Mouse (Mus musculus) heart, embryonic 12.5 days (tissue): Measurements from ENCODE around the gene Olfr49. TPM values are rescaled to one million over a fixed set of nuclear protein-coding genes. Genes with fewer than 3 reads are reported as not detected.

Experiments used
- ATAC-seq: fragments of 200-750 bp; cut with Nextera tagmentation; 2 replicates; pipeline ENCODE4 v1.8.0; 2017; ENCODE audit warnings: moderate TSS enrichment, moderate library complexity; ENCODE audit not compliant: insufficient number of reproducible peaks, low FRiP score
- H3K27ac ChIP-seq: fragments of 300-500 bp; sonication (generic); 2 replicates; pipeline ENCODE4 v1.5.1; 2016; ENCODE audit warnings: mild to moderate bottlenecking, moderate library complexity; ENCODE audit not compliant: poor library complexity, severe bottlenecking
- H3K27me3 ChIP-seq: fragments of 300-500 bp; sonication (generic); replicated peaks from 2 replicates; pipeline ENCODE4 v1.6.1; 2016; ENCODE audit warnings: mild to moderate bottlenecking, moderate library complexity
- H3K36me3 ChIP-seq: fragments of 300-500 bp; sonication (generic); 2 replicates; pipeline ENCODE4 v1.6.1; 2016; ENCODE audit warnings: mild to moderate bottlenecking, moderate library complexity
- H3K4me1 ChIP-seq: fragments of 300-500 bp; sonication (generic); replicated peaks from 2 replicates; pipeline ENCODE4 v1.6.1; 2016; ENCODE audit warnings: mild to moderate bottlenecking
- H3K4me2 ChIP-seq: fragments of 300-500 bp; sonication (generic); 2 replicates; pipeline ENCODE4 v1.6.1; 2016; ENCODE audit warnings: mild to moderate bottlenecking, moderate library complexity
- H3K4me3 ChIP-seq: fragments of 300-500 bp; sonication (generic); 2 replicates; pipeline ENCODE4 v1.5.1; 2016; ENCODE audit warnings: mild to moderate bottlenecking
- H3K9ac ChIP-seq: fragments of 300-500 bp; sonication (generic); 2 replicates; pipeline ENCODE4 v1.6.1; 2016; ENCODE audit warnings: mild to moderate bottlenecking, moderate library complexity
- H3K9me3 ChIP-seq: fragments of 300-500 bp; sonication (generic); replicated peaks from 2 replicates; pipeline ENCODE4 v1.6.1; 2016; ENCODE audit warnings: mild to moderate bottlenecking, moderate library complexity
- WGBS: fragments of 180-500 bp; shearing (Covaris S2); methylation state at CpG from one replicate; pipeline ENCODE4 v1.1.7; 2016; 5-methylcytosine and 5-hydroxymethylcytosine counted together
- polyA plus RNA-seq: library from polyadenylated mRNA; unstranded; fragments of >200 nt; fragmentation: Nextera tagmentation; extraction: Ambion mirVana; gene quantifications from 2 replicates; pipeline ENCODE4 v1.2.1, GENCODE M21; 2016

Olfr49 gene
- polyA plus RNA-seq, result not detected in 2 replicates

GRCm38 (mm10) chr14:54284839-54285238 lies at the start of gene Olfr49:
Gene Olfr49, minus strand, starts transcription at chr14:54284939.
- Histone ChIP-seq H3K4me1 (no peaks in the 10 kb centered on the region), H3K27me3 (peaks cover 4% of the 10 kb centered on the region; the same call in 1 of the 2 replicates), H3K36me3 (no peaks in the 10 kb centered on the region), H3K4me3 (no peak within 1 kb of the TSS), H3K9me3 (peaks cover 4% of the 10 kb centered on the region), H3K4me2 (no peak within 1 kb of the TSS), H3K9ac (no peak within 1 kb of the TSS), H3K27ac (no peak within 1 kb of the TSS)
- ATAC-seq, result no peak
- 68% methylated on average over 1 of the region's 1 CpGs for WGBS

GRCm38 (mm10) chr14:54333452-54334189 lies 48.9 kb upstream of the Olfr49 start:
- ATAC-seq, result peak; percentile 72; the same call in 1 of the 2 replicates
- no peak overlapping the region for H3K4me3 ChIP-seq
- H3K4me1 ChIP-seq, result peaks cover 26% of the 10 kb centered on the region
- H3K9me3 ChIP-seq, result no peaks in the 10 kb centered on the region
- no peaks in the 10 kb centered on the region for H3K36me3 ChIP-seq
- 36% methylated on average over 8 of the region's 8 CpGs for WGBS
- peak overlapping the region; percentile 75 for H3K27ac ChIP-seq
- H3K9ac ChIP-seq, result no peak overlapping the region
- H3K4me2 ChIP-seq, result 0 out of 2 replicates have a peak overlapping the region, but pooled peaks have one; percentile 19
- H3K27me3 ChIP-seq, result no peaks in the 10 kb centered on the region

GRCm38 (mm10) chr14:54332176-54333074 lies 47.7 kb upstream of the Olfr49 start:
- Histone ChIP-seq H3K27ac (0 out of 2 replicates have a peak overlapping the region, but pooled peaks have one; percentile 4), H3K4me1 (peaks cover 26% of the 10 kb centered on the region), H3K9ac (0 out of 2 replicates have a peak overlapping the region, but pooled peaks have one; percentile 12), H3K27me3 (no peaks in the 10 kb centered on the region), H3K4me3 (no peak overlapping the region), H3K4me2 (no peak overlapping the region), H3K36me3 (no peaks in the 10 kb centered on the region), H3K9me3 (no peaks in the 10 kb centered on the region)
- WGBS, result 66% methylated on average over 5 of the region's 5 CpGs
- no peak for ATAC-seq

DNA sequence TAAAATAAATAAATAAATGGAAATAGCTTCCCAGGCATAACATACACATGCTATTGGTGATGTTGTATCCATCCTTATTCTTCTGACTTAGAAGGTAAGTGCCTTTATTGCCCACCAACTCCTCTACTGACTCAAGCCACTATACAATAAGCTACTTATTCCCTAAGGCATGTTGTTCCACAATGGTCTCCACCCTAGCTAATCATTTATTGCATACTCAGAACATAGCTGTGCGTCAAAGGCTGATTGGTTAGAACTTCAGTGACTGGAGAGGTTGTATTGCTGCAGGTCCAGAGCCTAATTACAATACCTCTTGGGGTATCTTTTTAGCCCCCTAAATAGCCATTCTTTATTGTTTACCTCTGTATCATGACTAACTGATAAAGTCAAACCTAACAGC lies 46.4 kb upstream of the Olfr49 start:
- H3K27ac ChIP-seq, result no peak overlapping the region
- no peaks in the 10 kb centered on the region for H3K27me3 ChIP-seq
- 73% methylated on average over 1 of the region's 1 CpGs for WGBS
- no peaks in the 10 kb centered on the region for H3K36me3 ChIP-seq
- peaks cover 26% of the 10 kb centered on the region for H3K4me1 ChIP-seq
- no peak overlapping the region for H3K9ac ChIP-seq
- ATAC-seq, result no peak
- no peaks in the 10 kb centered on the region for H3K9me3 ChIP-seq
- H3K4me2 ChIP-seq, result no peak overlapping the region
- H3K4me3 ChIP-seq, result no peak overlapping the region

DNA sequence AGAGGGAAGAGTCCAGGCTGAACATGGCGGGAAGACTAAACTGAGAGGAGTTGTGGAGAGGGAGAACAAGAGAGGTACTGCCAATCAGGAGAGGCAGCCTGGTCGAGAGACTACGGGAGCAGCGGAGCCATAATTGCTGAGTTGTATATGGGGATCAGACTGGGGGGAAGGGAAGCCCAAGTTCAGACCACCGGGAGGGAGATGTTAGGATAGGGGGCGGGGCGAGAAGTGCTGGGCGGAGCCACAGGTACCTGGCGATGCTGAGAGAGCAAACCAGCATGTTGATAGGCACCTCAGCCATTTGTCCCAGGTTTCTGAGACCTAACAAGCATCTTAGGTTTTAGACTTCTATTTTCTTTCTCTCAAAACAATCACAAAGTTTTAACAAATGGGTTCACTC lies 44.5 kb upstream of the Olfr49 start:
- Histone ChIP-seq H3K36me3 (no peaks in the 10 kb centered on the region), H3K9ac (no peak overlapping the region), H3K4me2 (no peak overlapping the region), H3K9me3 (no peaks in the 10 kb centered on the region), H3K4me3 (no peak overlapping the region), H3K27ac (no peak overlapping the region), H3K4me1 (peaks cover 25% of the 10 kb centered on the region), H3K27me3 (no peaks in the 10 kb centered on the region)
- ATAC-seq, result no peak
- WGBS, result 29% methylated on average over 9 of the region's 9 CpGs

- Histone ChIP-seq H3K9ac (no peak overlapping the region), H3K27me3 (no peaks in the 10 kb centered on the region), H3K4me2 (no peak overlapping the region), H3K4me1 (peaks cover 19% of the 10 kb centered on the region), H3K4me3 (no peak overlapping the region), H3K36me3 (no peaks in the 10 kb centered on the region), H3K27ac (no peak overlapping the region), H3K9me3 (no peaks in the 10 kb centered on the region)
- no peak for ATAC-seq
- 73% methylated on average over 2 of the region's 2 CpGs for WGBS
These were observed 43.8 kb upstream of the Olfr49 start for GRCm38 (mm10) chr14:54328548-54328947.

GRCm38 (mm10) chr14:54324486-54324885 lies 39.7 kb upstream of the Olfr49 start:
- H3K9ac ChIP-seq, result no peak overlapping the region
- H3K4me1 ChIP-seq, result no peaks in the 10 kb centered on the region
- H3K4me2 ChIP-seq, result no peak overlapping the region
- H3K9me3 ChIP-seq, result peaks cover 4% of the 10 kb centered on the region; the same call in 1 of the 2 replicates
- no peak overlapping the region for H3K27ac ChIP-seq
- no peaks in the 10 kb centered on the region for H3K27me3 ChIP-seq
- H3K4me3 ChIP-seq, result no peak overlapping the region
- H3K36me3 ChIP-seq, result no peaks in the 10 kb centered on the region
- WGBS, result 70% methylated on average over 5 of the region's 5 CpGs
- ATAC-seq, result no peak

DNA sequence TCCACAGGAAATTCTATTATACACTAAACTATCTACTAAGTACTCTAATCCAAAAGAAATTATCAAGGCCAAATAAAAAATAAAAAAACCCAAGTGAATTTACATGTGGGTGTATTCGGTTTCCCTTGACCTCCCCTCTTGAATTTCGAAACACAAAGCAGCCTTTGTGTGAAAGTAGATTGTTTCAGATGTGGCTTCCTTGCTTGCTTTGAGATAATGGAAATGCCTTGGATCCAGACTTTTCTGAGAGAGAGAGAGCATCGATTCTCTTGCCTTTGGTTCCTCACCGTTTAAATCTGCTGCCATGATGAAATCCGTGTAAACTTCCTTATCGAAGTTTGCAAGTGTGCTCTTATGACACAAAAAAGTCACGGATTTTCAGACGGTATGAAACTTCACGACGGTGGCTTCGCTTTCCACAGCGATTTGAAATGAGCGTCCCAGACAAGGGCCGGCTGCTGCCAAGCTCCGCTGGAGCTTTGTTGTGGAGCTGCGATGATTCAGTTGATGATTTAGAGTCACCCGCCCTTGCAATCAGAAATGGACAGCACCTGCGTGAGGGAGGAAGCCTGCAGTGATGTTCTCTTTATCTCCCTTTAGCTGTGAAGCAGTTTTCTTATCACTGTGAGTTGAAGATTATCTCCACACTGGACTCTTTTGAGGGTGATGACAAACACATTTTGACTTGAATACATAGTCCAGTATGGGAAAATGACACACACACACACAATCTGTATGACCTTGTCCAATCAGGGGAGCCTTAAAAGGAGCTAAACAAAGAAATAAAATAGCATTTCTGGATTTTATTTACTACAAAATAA lies 37.0 kb upstream of the Olfr49 start:
- H3K27ac ChIP-seq, result no peak overlapping the region
- ATAC-seq, result no peak
- 52% methylated on average over 18 of the region's 18 CpGs for WGBS

DNA sequence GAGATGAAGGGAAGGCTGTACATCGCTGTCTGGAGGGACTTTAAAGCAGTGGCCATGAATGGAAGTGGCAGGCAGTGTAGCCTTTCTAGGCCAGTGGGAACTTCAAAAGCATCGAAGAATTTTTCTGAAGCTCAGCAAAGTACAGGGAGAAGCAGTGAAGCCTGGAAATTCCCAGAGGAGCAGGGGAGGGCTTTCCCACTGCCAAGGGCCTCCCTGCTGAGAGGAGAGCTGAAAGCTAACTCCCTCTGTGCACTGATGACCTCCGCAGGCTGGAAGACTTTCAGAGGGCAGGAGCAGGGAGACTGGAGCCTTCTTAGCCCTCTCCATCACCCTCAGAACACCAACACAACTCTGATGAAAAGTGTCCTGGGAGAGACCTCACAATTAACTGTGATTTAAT lies 27.0 kb upstream of the Olfr49 start:
- no peaks in the 10 kb centered on the region for H3K4me1 ChIP-seq
- peaks cover 4% of the 10 kb centered on the region; the same call in 1 of the 2 replicates for H3K27me3 ChIP-seq
- H3K4me3 ChIP-seq, result no peak overlapping the region
- no peak overlapping the region for H3K27ac ChIP-seq
- no peaks in the 10 kb centered on the region for H3K36me3 ChIP-seq
- H3K4me2 ChIP-seq, result no peak overlapping the region
- WGBS, result 28% methylated on average over 3 of the region's 3 CpGs
- H3K9ac ChIP-seq, result no peak overlapping the region
- no peaks in the 10 kb centered on the region for H3K9me3 ChIP-seq
- ATAC-seq, result no peak

More for the DNA sequence above, 37.0 kb upstream of the Olfr49 start:
- H3K9me3 ChIP-seq, result peaks cover 9% of the 10 kb centered on the region; the same call in 1 of the 2 replicates
- no peak overlapping the region for H3K4me3 ChIP-seq
- H3K4me2 ChIP-seq, result no peak overlapping the region
- no peak overlapping the region for H3K9ac ChIP-seq
- no peaks in the 10 kb centered on the region for H3K4me1 ChIP-seq
- H3K27me3 ChIP-seq, result no peaks in the 10 kb centered on the region
- H3K36me3 ChIP-seq, result no peaks in the 10 kb centered on the region

GRCm38 (mm10) chr14:54300676-54301075 lies 15.9 kb upstream of the Olfr49 start:
- no peak overlapping the region for H3K27ac ChIP-seq
- H3K27me3 ChIP-seq, result 0 out of 2 replicates have a peak, but pooled peaks cover 3% of the 10 kb centered on the region
- no peak for ATAC-seq
- H3K4me1 ChIP-seq, result no peaks in the 10 kb centered on the region
- peaks cover 3% of the 10 kb centered on the region; the same call in 1 of the 2 replicates for H3K9me3 ChIP-seq
- H3K4me2 ChIP-seq, result no peak overlapping the region
- no peak overlapping the region for H3K9ac ChIP-seq
- no peaks in the 10 kb centered on the region for H3K36me3 ChIP-seq
- H3K4me3 ChIP-seq, result no peak overlapping the region
- WGBS, result 80% methylated on average over 3 of the region's 3 CpGs
